In the genomic region with DNA sequence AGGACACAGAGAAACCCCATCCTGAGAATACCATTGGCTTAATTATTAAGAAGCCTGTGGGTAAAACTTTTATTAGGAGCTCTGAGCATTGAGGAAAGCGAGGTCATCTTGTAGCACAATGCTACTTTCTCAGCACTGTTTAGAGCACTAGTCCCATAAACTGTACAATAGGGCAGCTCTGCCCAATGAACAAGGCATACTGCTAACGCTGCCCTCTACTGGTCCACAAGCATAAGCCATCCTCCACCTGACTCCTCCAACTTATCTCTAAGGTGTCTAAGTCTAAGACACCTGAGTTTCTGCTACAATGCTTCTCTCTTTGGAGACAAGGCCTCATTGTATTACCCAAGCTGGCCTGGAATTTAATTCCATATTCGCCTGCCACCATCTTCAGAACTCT, we compare ENCODE assay signal across 8 mouse cellular contexts. TPM values are rescaled to one million over a fixed set of nuclear protein-coding genes. Genes with fewer than 3 reads are reported as not detected.
DNase-seq lines count a peak whose midpoint lies in the region; ATAC-seq and TF ChIP-seq lines count a peak whose summit lies in the region.

No protein-coding gene starts in this region.

- no peaks in the 10 kb centered on the region for H3K27me3 ChIP-seq in liver, embryonic 16.5 days (ENCODE audit: control insufficient read depth, insufficient read depth, low read depth, low read length)

- H3K27ac ChIP-seq in bone marrow, adult 2 months (ENCODE audit: control insufficient read depth, insufficient read depth, low read depth, low read length, poor library complexity): no peak overlapping the region
- H3K27ac ChIP-seq in liver, embryonic 16.5 days (ENCODE audit: low read length): no peak overlapping the region

- TF ChIP-seq POLR2A in bone marrow, adult 2 months (IDR thresholded peaks at IDR 0.05; ENCODE audit: borderline replicate concordance, control insufficient read depth, low read depth, low read length): no peak

- peak; percentile 66 for TF ChIP-seq CTCF in bone marrow, adult 2 months (IDR thresholded peaks at IDR 0.05; ENCODE audit: control insufficient read depth, insufficient read depth, low read length)

- H3K9me3 ChIP-seq in liver, embryonic 16.5 days (replicated peaks; ENCODE audit: control insufficient read depth, low read length): no peaks in the 10 kb centered on the region

- H3K4me2 ChIP-seq in liver, embryonic 16.5 days (ENCODE audit: low read depth, low read length): no peak overlapping the region

- no peaks in the 10 kb centered on the region for H3K4me1 ChIP-seq in bone marrow, adult 2 months (ENCODE audit: control insufficient read depth, insufficient read depth, low read length)
- peaks cover 2% of the 10 kb centered on the region; the same call in 1 of the 2 replicates for H3K4me1 ChIP-seq in liver, embryonic 16.5 days (ENCODE audit: control insufficient read depth, low read depth, low read length)

- 77% methylated on average over 3 of the region's 3 CpGs for WGBS in bone marrow, adult 2 months
- WGBS in liver, embryonic 16.5 days (ENCODE audit: insufficient replicate concordance): 67% methylated on average over 3 of the region's 3 CpGs

- peaks cover 81% of the 10 kb centered on the region for H3K36me3 ChIP-seq in liver, embryonic 16.5 days (ENCODE audit: control insufficient read depth, insufficient read depth)

- DNase-seq in frontal cortex, postnatal 14 days (ENCODE audit: low spot score in 2 of 2): no peak
- DNase-seq in A20 (ENCODE audit: low read depth, low spot score): peak; percentile 55
- DNase-seq in urinary bladder, postnatal 14 days (ENCODE audit: low spot score): no peak
- no peak for DNase-seq in urinary bladder, postnatal 36 days (ENCODE audit: low spot score in 2 of 2)
- no peak for DNase-seq in adrenal gland, postnatal 25 days

- no peak overlapping the region for H3K9ac ChIP-seq in liver, embryonic 16.5 days (ENCODE audit: low read depth, low read length)

- ATAC-seq in frontal cortex, adult (ENCODE audit: low TSS enrichment): peak; percentile 47; the same call in 1 of the 2 replicates
- 0 out of 2 replicates have a peak, but pooled peaks have one; percentile 33 for ATAC-seq in liver, embryonic 16.5 days (ENCODE audit: low read depth)

- no peak overlapping the region for H3K4me3 ChIP-seq in bone marrow, adult 2 months (replicated peaks; ENCODE audit: control insufficient read depth, low read depth, low read length)
- H3K4me3 ChIP-seq in liver, embryonic 16.5 days (ENCODE audit: low read depth, low read length): no peak overlapping the region

RNA-seq across cellular contexts. Expression of a gene that starts 9.7 kb away (rescaled TPM):
- 194 and 345 TPM in 2 replicates for polyA plus RNA-seq in bone marrow, adult 2 months (2011; ENCODE audit: insufficient read depth, insufficient read length, low replicate concordance, missing spikeins)
- 38.6 and 41.4 TPM in 2 replicates for polyA plus RNA-seq in liver, embryonic 16.5 days (2015; fragmentation: Nextera tagmentation; extraction: Ambion mirVana)
- 101 and 112 TPM in 2 replicates for total RNA-seq in adrenal gland, postnatal 25 days (2021)

RNA-seq across cellular contexts. Expression of a gene that starts 17.2 kb away (rescaled TPM):
- polyA plus RNA-seq in bone marrow, adult 2 months (2011; ENCODE audit: insufficient read depth, insufficient read length, low replicate concordance, missing spikeins): 25.9 and 32.7 TPM in 2 replicates
- polyA plus RNA-seq in liver, embryonic 16.5 days (2015; fragmentation: Nextera tagmentation; extraction: Ambion mirVana): 43.3 and 46.3 TPM in 2 replicates
- total RNA-seq in adrenal gland, postnatal 25 days (2021): 18.3 and 20.6 TPM in 2 replicates

RNA-seq across cellular contexts. Expression of a gene that starts 26.5 kb away (rescaled TPM):
- polyA plus RNA-seq in bone marrow, adult 2 months (2011; ENCODE audit: insufficient read depth, insufficient read length, low replicate concordance, missing spikeins): 1.7 and 5.0 TPM in 2 replicates
- 1.1 TPM in 2 replicates for polyA plus RNA-seq in liver, embryonic 16.5 days (2015; fragmentation: Nextera tagmentation; extraction: Ambion mirVana)
- total RNA-seq in adrenal gland, postnatal 25 days (2021): 4.4 and 7.6 TPM in 2 replicates

RNA-seq across cellular contexts. Expression of a gene that starts 31.9 kb away (rescaled TPM):
- polyA plus RNA-seq in bone marrow, adult 2 months (2011; ENCODE audit: insufficient read depth, insufficient read length, low replicate concordance, missing spikeins): 17.3 and 23.2 TPM in 2 replicates
- 14.4 and 15.2 TPM in 2 replicates for polyA plus RNA-seq in liver, embryonic 16.5 days (2015; fragmentation: Nextera tagmentation; extraction: Ambion mirVana)
- 43.2 and 44.9 TPM in 2 replicates for total RNA-seq in adrenal gland, postnatal 25 days (2021)

RNA-seq across cellular contexts. Expression of a gene that starts 32.0 kb away (rescaled TPM):
- 8.6 and 15.1 TPM in 2 replicates for polyA plus RNA-seq in bone marrow, adult 2 months (2011; ENCODE audit: insufficient read depth, insufficient read length, low replicate concordance, missing spikeins)
- polyA plus RNA-seq in liver, embryonic 16.5 days (2015; fragmentation: Nextera tagmentation; extraction: Ambion mirVana): 13.5 and 13.7 TPM in 2 replicates
- 83.4 and 92.1 TPM in 2 replicates for total RNA-seq in adrenal gland, postnatal 25 days (2021)
